Mouse (Mus musculus) forebrain, embryonic 11.5 days (tissue): ENCODE measurements at regions not wholly inside any gene's neighbourhood (a gene's known extent, or its start where the extent isn't known, plus 50 kb on each side); places are given as distances from the start of the nearest gene placed in this dataset.

Experiments used
- ATAC-seq: fragments of 200-750 bp; cut with Nextera tagmentation; replicated peaks from 2 replicates; pipeline ENCODE4 v1.8.0; 2017; ENCODE audit warnings: moderate TSS enrichment; ENCODE audit not compliant: low FRiP score
- DNase-seq: peaks from one replicate; pipeline ENCODE4 v3.0.0-alpha.2; 2017; ENCODE audit warnings: low spot score
- H3K27ac ChIP-seq: fragments of 300-500 bp; sonication (generic); 2 replicates; pipeline ENCODE4 v1.5.1; 2014; ENCODE audit warnings: low read depth, low read length
- H3K27me3 ChIP-seq: fragments of 300-500 bp; sonication (generic); 2 replicates; pipeline ENCODE4 v1.6.1; 2014; ENCODE audit warnings: mild to moderate bottlenecking, low read length, mixed read lengths; ENCODE audit not compliant: control insufficient read depth, insufficient read depth
- H3K36me3 ChIP-seq: fragments of 300-500 bp; sonication (generic); 2 replicates; pipeline ENCODE4 v1.6.1; 2014; ENCODE audit warnings: mild to moderate bottlenecking, low read length, moderate library complexity, mixed read lengths; ENCODE audit not compliant: control insufficient read depth, insufficient read depth
- H3K4me1 ChIP-seq: fragments of 300-500 bp; sonication (generic); replicated peaks from 2 replicates; pipeline ENCODE4 v1.6.1; 2014; ENCODE audit warnings: low read length, mixed read lengths; ENCODE audit not compliant: control insufficient read depth, insufficient read depth
- H3K4me2 ChIP-seq: fragments of 300-500 bp; sonication (generic); 2 replicates; pipeline ENCODE4 v1.6.1; 2014; ENCODE audit warnings: low read depth, mild to moderate bottlenecking, low read length, moderate library complexity, mixed read lengths; ENCODE audit not compliant: severe bottlenecking
- H3K4me3 ChIP-seq: fragments of 300-500 bp; sonication (generic); 2 replicates; pipeline ENCODE4 v1.5.1; 2014; ENCODE audit warnings: low read depth, low read length
- H3K9ac ChIP-seq: fragments of 300-500 bp; sonication (generic); 2 replicates; pipeline ENCODE4 v1.6.1; 2014; ENCODE audit warnings: low read length
- H3K9me3 ChIP-seq: fragments of 300-500 bp; sonication (generic); 2 replicates; pipeline ENCODE4 v1.6.1; 2016; ENCODE audit warnings: low read length, mixed read lengths; ENCODE audit not compliant: control insufficient read depth
- WGBS: fragments of 180-500 bp; shearing (Covaris S2); extraction: QIAGEN DNeasy Blood & Tissue Kit; methylation state at CpG from one replicate; pipeline ENCODE4 v1.1.7; 2014; 5-methylcytosine and 5-hydroxymethylcytosine counted together

DNA sequence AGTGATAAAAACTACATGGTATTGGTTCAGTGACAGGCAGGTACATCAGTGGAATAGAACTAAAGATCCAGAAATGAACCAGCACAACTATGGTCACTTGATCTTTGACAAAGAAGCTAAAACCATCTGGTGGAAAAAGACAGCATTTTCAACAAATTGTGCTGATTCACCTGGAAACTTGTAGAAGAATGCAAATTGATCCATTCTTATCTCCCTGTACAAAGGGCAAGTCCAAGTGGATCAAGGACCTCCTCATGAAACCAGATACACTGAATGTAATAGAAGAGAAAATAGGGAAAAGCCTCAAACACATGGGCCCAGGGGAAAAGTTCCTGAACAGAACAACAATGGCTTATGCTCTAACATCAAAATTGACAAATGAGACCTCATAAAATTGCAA, 194.8 kb upstream of the Mgat4c start:
- no peak for DNase-seq
- no peak for ATAC-seq
- no peaks in the 10 kb centered on the region for H3K9me3 ChIP-seq
- no peak overlapping the region for H3K9ac ChIP-seq
- H3K36me3 ChIP-seq: no peaks in the 10 kb centered on the region
- H3K27me3 ChIP-seq: no peaks in the 10 kb centered on the region
- H3K4me2 ChIP-seq: no peak overlapping the region
- no peaks in the 10 kb centered on the region for H3K4me1 ChIP-seq
- H3K27ac ChIP-seq: no peak overlapping the region
- no peak overlapping the region for H3K4me3 ChIP-seq

DNA sequence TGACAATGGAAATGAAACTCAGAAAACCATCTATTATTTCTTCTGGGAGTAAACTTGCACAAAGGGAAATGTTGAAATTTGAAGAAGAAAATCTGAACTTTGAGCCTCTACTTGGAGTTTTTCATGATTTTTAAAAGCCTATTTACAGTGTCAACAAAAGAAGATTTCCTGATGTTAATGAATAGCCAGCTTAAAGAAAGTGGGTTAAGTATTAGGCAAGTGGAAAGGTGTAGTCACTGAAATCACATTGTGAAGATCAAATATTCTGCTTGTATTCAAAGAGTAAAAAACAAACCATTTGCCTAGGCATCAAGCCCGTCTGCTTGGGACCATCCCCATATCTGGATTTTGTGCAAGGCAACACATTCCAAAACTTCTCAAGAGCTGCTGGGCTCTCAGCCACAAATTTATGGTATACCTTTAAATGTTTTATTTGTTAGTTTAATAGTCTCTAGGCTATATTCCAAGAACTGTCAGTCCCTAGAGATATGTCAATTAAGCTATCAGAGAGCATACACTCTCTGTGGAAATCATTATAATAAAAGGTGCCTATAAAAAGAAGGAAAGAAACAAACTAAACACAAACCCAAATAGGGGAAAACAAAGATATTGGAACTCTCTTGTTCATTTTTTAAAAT, 190.8 kb upstream of the Mgat4c start:
- Histone ChIP-seq H3K4me1 (no peaks in the 10 kb centered on the region), H3K4me2 (no peak overlapping the region)
- DNase-seq: no peak

DNA sequence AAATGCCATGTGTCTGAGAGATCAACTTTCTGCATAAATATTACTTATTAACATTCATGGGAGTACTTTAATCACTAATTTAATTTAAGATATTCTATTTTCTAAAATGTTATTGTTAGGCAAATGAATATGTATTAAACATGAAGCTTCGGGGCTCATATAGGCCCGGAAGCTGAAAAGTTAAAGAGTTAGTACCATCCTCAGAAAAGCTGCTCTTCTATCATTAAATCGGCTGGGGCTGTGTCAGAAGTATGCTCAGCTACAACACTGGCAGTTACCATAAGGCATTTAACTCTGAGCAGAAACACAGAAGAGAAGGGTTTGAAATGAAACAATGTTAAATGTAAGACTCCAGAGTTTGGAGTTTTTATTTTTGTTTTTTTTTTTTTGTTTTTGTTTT, 166.2 kb upstream of the Mgat4c start:
- Histone ChIP-seq H3K4me3 (no peak overlapping the region), H3K4me2 (no peak overlapping the region), H3K9me3 (no peaks in the 10 kb centered on the region), H3K27me3 (no peaks in the 10 kb centered on the region), H3K9ac (no peak overlapping the region), H3K36me3 (no peaks in the 10 kb centered on the region), H3K27ac (no peak overlapping the region), H3K4me1 (no peaks in the 10 kb centered on the region)
- WGBS: 88% methylated on average over 3 of the region's 3 CpGs
- no peak for DNase-seq
- ATAC-seq: no peak

More for the DNA sequence above, 190.8 kb upstream of the Mgat4c start:
- no peak for ATAC-seq
- 33% methylated on average over 1 of the region's 1 CpGs for WGBS
- no peaks in the 10 kb centered on the region for H3K36me3 ChIP-seq
- H3K27me3 ChIP-seq: no peaks in the 10 kb centered on the region
- no peaks in the 10 kb centered on the region for H3K9me3 ChIP-seq
- H3K27ac ChIP-seq: no peak overlapping the region
- no peak overlapping the region for H3K9ac ChIP-seq
- no peak overlapping the region for H3K4me3 ChIP-seq

DNA sequence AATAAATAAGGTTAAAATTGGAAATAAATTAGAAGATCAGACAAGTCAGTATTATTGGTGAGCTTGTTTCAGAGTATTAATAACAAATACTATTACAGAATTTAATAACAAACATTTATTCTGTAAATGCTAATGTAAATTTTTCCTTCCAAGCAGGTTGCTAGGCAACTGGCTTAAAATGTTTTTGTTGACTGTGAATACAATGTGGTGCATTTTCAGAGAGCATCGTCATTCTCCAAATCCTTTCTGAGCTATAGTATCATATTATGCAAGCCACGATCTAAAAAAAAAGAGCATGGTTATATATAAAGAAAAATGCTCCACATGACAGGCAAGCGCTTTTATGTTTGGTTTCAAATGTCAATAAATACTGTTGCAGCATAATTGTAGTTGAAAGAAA, 164.4 kb upstream of the Mgat4c start:
- ATAC-seq (no peak), DNase-seq (no peak)
- Histone ChIP-seq H3K27ac (no peak overlapping the region), H3K4me2 (no peak overlapping the region), H3K9me3 (no peaks in the 10 kb centered on the region), H3K4me3 (no peak overlapping the region), H3K4me1 (no peaks in the 10 kb centered on the region), H3K36me3 (no peaks in the 10 kb centered on the region), H3K27me3 (no peaks in the 10 kb centered on the region), H3K9ac (no peak overlapping the region)
- 68% methylated on average over 3 of the region's 3 CpGs for WGBS

DNA sequence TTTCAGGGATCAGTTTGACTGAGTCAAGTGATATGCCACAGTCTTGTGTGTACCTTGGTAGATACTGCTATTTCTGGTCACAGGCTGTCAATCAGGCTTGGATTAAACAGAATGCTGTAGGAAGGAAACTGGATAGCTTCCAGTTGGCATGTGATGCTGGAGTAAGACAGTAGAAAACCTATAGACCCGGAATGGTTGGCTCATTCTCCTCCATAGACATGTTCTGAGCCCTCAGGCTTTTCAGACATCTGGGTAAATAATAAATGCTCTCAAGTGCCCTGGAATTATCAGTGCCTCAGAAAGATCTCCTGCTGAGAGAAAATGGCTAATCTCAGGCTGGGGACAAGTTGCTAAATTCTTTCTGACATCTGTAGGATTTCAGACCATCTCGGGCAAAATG, 149.0 kb upstream of the Mgat4c start:
- H3K27me3 ChIP-seq: no peaks in the 10 kb centered on the region
- H3K9ac ChIP-seq: no peak overlapping the region
- DNase-seq (no peak), ATAC-seq (no peak)
- WGBS: 80% methylated on average over 2 of the region's 2 CpGs
- H3K4me3 ChIP-seq: no peak overlapping the region
- no peaks in the 10 kb centered on the region for H3K9me3 ChIP-seq
- H3K27ac ChIP-seq: no peak overlapping the region
- no peaks in the 10 kb centered on the region for H3K36me3 ChIP-seq
- H3K4me2 ChIP-seq: no peak overlapping the region
- no peaks in the 10 kb centered on the region for H3K4me1 ChIP-seq

DNA sequence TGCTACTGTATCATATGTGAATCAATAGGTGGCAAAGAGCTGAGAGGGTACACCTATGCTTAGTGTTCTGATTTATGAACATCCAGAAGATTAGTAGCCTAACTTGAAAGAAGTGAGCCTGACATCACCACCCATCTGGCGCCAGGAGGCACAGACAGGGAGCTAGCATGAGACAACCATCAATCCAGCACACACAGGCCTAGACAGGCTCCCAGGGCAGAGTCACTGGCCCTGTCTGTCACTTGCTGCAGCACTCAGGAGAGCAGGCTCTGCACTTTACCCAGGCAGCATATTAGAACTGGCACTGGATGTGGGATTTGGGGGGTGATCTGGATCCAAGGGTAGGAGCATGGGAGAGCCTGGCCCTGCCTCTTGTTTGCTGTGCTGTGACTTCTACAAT, 137.1 kb upstream of the Mgat4c start:
- Histone ChIP-seq H3K27ac (no peak overlapping the region), H3K36me3 (no peaks in the 10 kb centered on the region), H3K4me2 (no peak overlapping the region), H3K9ac (no peak overlapping the region), H3K27me3 (no peaks in the 10 kb centered on the region), H3K4me1 (no peaks in the 10 kb centered on the region), H3K9me3 (no peaks in the 10 kb centered on the region), H3K4me3 (no peak overlapping the region)
- WGBS: 81% methylated on average over 1 of the region's 1 CpGs
- DNase-seq: no peak
- ATAC-seq: 0 out of 2 replicates have a peak, but pooled peaks have one; percentile 24

DNA sequence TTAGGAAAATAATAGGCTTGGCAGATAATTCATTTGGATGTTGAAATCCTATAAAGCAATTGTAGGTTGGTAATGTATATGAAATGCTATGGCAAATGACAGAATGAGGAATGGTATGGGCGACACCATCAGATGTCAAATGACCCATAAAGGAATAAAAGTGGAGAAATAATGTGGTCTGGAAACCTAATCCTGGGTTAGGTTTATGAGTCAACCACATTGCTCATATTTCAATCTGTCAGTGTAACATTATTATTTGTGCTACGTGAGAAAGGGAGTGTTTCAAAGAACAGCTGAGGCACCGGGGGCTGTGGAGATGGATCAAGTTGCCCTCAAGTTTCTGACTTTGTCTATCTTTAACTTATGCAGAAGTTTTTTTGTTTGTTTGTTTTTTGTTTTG, 130.6 kb upstream of the Mgat4c start:
- no peaks in the 10 kb centered on the region for H3K9me3 ChIP-seq
- no peak overlapping the region for H3K27ac ChIP-seq
- ATAC-seq (no peak), DNase-seq (no peak)
- H3K36me3 ChIP-seq: no peaks in the 10 kb centered on the region
- H3K4me2 ChIP-seq: no peak overlapping the region
- no peaks in the 10 kb centered on the region for H3K4me1 ChIP-seq
- no peak overlapping the region for H3K9ac ChIP-seq
- no peaks in the 10 kb centered on the region for H3K27me3 ChIP-seq
- 82% methylated on average over 3 of the region's 3 CpGs for WGBS
- H3K4me3 ChIP-seq: no peak overlapping the region
